Mouse (Mus musculus) spleen, adult 2 months (tissue): Measurements from ENCODE around the gene B4galnt4. TPM values are rescaled to one million over a fixed set of nuclear protein-coding genes. Genes with fewer than 3 reads are reported as not detected.
"Not testable (repeated sequence)": the region's sequence is repeated elsewhere in the genome, so short reads cannot be mapped to it uniquely, and the experiment has no call there.

Experiments
- DNase-seq, 2 experiments: peaks; one replicate each; pipeline versions ENCODE4 v3.0.0 to v3.0.0-alpha.2; 2012 to 2021; ENCODE audit warnings: low spot score in 2 of 2, low read depth in 1 of 2
- H3K27ac ChIP-seq: fragments of 200-500 bp; 2 replicates; pipeline ENCODE4 v1.5.1; 2012; ENCODE audit warnings: low read length, inconsistent platforms; ENCODE audit not compliant: insufficient read depth
- H3K27me3 ChIP-seq: fragments of 200-500 bp; 2 replicates; pipeline ENCODE4 v1.6.1; 2012; ENCODE audit warnings: mild to moderate bottlenecking, moderate library complexity, low read length, inconsistent platforms; ENCODE audit not compliant: control insufficient read depth, insufficient read depth
- H3K36me3 ChIP-seq: fragments of 200-500 bp; 2 replicates; pipeline ENCODE4 v1.6.1; 2012; ENCODE audit warnings: mild to moderate bottlenecking, low read length, inconsistent platforms; ENCODE audit not compliant: control insufficient read depth, insufficient read depth
- H3K4me1 ChIP-seq: fragments of 200-500 bp; 2 replicates; pipeline ENCODE4 v1.6.1; 2011; ENCODE audit warnings: inconsistent platforms; ENCODE audit not compliant: control insufficient read depth, insufficient read depth, insufficient read length
- H3K4me3 ChIP-seq: fragments of 200-500 bp; 2 replicates; pipeline ENCODE4 v1.5.1; 2011; ENCODE audit warnings: mild to moderate bottlenecking, inconsistent platforms; ENCODE audit not compliant: insufficient read depth, insufficient read length; ENCODE audit errors: extremely low read depth
- CTCF ChIP-seq: fragments of 200-500 bp; IDR thresholded peaks from 2 replicates; pipeline ENCODE4 v1.5.1; 2011; ENCODE audit warnings: mild to moderate bottlenecking, inconsistent platforms; ENCODE audit not compliant: insufficient read depth, insufficient read length, insufficient replicate concordance; ENCODE audit errors: extremely low read depth
- POLR2A ChIP-seq: fragments of 200-500 bp; IDR thresholded peaks from 2 replicates; pipeline ENCODE4 v1.6.1; 2011; ENCODE audit warnings: low read depth, low read length, inconsistent platforms
- WGBS: fragments of 180-500 bp; shearing (Covaris S2); methylation state at CpG from one replicate; pipeline ENCODE4 v1.1.7; 2018; 5-methylcytosine and 5-hydroxymethylcytosine counted together
- polyA plus RNA-seq: library from polyadenylated mRNA; depleted of rRNA; stranded (reverse); fragments of >200 nt; gene quantifications from 2 replicates; pipeline ENCODE4 v1.2.3, GENCODE M21; 2012

Gene B4galnt4
- polyA plus RNA-seq, 1 experiment = 0.79 TPM

- no peaks in the 10 kb centered on the region for H3K4me1 ChIP-seq
- H3K4me3 ChIP-seq = no peak overlapping the region
- no peak overlapping the region for H3K27ac ChIP-seq
- no peaks in the 10 kb centered on the region for H3K36me3 ChIP-seq
- 77% methylated on average over 9 of the region's 9 CpGs for WGBS
- TF ChIP-seq CTCF (no peak), POLR2A (no peak)
- DNase-seq = no peak
- H3K27me3 ChIP-seq = no peaks in the 10 kb centered on the region
Observed at GRCm38 (mm10) chr7:141032458-141033167, 28.3 kb upstream of the B4galnt4 start.

GRCm38 (mm10) chr7:141036624-141037023, 24.3 kb upstream of the B4galnt4 start:
- not testable (repeated sequence) for H3K4me1 ChIP-seq, H3K36me3 ChIP-seq, H3K27ac ChIP-seq, DNase-seq, H3K27me3 ChIP-seq, H3K4me3 ChIP-seq
- 53% methylated on average over 1 of the region's 2 CpGs for WGBS

DNA sequence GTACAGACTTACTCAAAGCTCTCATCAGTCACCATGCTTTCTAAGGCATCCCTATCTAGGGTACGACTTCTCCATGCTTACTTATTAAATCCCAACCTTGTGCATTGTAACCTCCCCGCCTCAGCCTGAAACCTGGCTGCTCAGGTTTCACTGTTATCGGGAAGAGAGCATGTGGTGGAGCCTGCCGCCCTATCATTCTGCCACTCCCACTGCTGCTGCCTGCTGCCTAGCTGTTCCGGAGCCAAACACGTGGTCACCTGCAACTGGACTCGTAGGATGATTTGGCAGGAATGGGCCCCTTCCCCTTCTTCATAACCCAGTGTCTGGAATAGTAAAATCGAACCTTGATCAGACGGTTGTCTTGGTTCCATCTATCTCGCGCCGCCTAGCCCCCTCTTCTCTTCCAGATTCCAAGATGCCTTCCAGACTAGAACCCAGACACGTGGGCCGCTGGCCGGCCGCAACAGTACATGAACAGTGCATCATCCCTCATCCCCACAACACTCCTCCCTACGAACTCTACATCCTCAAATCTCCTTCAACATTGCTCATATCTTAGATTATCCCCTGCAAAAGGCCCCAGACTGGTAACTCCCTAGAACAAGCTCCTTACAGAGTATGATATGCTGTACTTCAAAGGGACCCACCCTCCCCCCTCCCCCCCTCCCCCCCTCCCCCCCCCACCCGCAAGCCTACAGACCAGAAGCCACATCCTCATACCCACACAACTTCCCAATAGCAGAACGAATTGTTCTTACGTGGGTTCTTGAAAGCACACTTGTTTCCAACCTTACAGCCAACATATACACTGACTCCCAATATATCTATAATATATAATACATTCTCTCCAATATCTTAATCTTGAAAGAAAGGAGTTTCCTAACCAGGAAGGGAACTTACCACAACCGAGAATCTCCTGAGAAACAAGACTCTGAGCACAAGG, 22.5 kb upstream of the B4galnt4 start:
- Histone ChIP-seq H3K4me1 (no peaks in the 10 kb centered on the region), H3K27me3 (no peaks in the 10 kb centered on the region), H3K36me3 (no peaks in the 10 kb centered on the region), H3K4me3 (no peak overlapping the region), H3K27ac (peak overlapping the region; percentile 25)
- TF ChIP-seq CTCF (no peak), POLR2A (no peak)
- 50% methylated on average over 20 of the region's 21 CpGs for WGBS
- no peak for DNase-seq

- no peaks in the 10 kb centered on the region for H3K27me3 ChIP-seq
- WGBS = 93% methylated on average over 4 of the region's 4 CpGs
- H3K36me3 ChIP-seq = no peaks in the 10 kb centered on the region
- DNase-seq = no peak
- no peak overlapping the region for H3K4me3 ChIP-seq
- no peaks in the 10 kb centered on the region for H3K4me1 ChIP-seq
- no peak overlapping the region for H3K27ac ChIP-seq
- TF ChIP-seq CTCF (no peak), POLR2A (no peak)
Observed at GRCm38 (mm10) chr7:141039386-141040107, 21.4 kb upstream of the B4galnt4 start.

DNA sequence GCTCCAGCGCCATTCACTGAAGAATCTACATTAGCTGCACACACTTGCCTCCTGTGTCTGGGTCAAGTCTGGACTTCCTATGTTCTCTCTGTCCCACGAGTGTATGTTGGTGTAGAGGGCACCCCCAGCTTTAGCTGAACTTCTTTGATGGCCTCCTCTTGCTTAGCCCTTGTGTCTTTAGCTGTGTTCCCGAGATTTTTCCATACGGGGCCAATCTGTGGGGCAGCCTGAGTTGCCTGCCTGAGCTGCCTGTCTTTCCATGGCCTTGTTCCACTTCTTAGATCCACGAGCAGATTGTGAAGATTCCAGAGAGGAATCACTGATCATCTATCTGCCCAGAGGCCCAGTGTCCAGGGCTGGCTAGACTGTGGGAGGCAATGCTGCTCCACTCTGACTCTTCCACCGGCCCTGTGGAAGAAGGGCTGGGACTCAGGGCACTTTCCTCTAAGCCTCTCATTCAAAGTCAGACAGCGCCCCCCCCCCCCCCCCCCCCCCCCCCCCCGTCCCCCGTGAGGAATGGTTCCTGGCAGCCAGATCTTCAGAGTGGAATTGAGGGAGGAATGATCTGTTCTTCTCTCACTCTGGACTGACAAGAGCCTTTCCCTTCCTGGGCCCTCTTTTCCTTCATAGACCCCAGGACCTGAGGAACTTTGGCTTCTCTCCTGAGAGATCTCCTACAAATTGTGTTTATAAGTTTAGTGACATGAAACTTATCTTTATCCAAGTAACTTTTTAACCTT, 19.9 kb upstream of the B4galnt4 start:
- H3K4me1 ChIP-seq = no peaks in the 10 kb centered on the region
- WGBS = 63% methylated on average over 6 of the region's 9 CpGs
- H3K27me3 ChIP-seq = no peaks in the 10 kb centered on the region

DNA sequence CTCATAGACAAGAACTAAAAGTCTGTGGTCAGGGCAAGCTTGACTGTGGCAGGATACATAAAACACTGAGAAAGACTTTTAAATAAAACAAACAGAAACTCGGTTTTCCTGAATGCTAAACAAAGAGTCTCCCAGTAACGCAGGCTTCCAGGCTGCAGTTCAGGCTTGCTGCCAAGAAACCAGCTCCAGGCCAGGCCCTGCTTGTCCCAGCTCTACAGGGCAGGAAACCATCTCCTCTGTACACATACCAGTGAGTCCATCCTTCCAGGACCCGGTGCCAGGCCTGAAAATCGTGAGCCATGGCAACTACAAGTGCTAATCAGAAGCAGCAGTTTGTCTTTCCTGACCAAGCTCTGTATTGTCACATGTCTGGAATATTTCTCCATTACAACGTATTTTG, 19.2 kb upstream of the B4galnt4 start:
- no peak for DNase-seq
- WGBS = 33% methylated on average over 5 of the region's 5 CpGs
- H3K36me3 ChIP-seq = no peaks in the 10 kb centered on the region
- H3K27me3 ChIP-seq = no peaks in the 10 kb centered on the region
- H3K27ac ChIP-seq = no peak overlapping the region
- TF ChIP-seq POLR2A (no peak), CTCF (no peak)
- no peaks in the 10 kb centered on the region for H3K4me1 ChIP-seq
- no peak overlapping the region for H3K4me3 ChIP-seq

More for the DNA sequence above, 19.9 kb upstream of the B4galnt4 start:
- no peak for DNase-seq
- H3K27ac ChIP-seq = no peak overlapping the region; the same call in 1 of the 2 replicates
- H3K4me3 ChIP-seq = no peak overlapping the region
- H3K36me3 ChIP-seq = no peaks in the 10 kb centered on the region
- no peak for TF ChIP-seq POLR2A
- TF ChIP-seq CTCF = no peak
